ENCODE assay signal across 12 mouse cellular contexts in the genomic region with DNA sequence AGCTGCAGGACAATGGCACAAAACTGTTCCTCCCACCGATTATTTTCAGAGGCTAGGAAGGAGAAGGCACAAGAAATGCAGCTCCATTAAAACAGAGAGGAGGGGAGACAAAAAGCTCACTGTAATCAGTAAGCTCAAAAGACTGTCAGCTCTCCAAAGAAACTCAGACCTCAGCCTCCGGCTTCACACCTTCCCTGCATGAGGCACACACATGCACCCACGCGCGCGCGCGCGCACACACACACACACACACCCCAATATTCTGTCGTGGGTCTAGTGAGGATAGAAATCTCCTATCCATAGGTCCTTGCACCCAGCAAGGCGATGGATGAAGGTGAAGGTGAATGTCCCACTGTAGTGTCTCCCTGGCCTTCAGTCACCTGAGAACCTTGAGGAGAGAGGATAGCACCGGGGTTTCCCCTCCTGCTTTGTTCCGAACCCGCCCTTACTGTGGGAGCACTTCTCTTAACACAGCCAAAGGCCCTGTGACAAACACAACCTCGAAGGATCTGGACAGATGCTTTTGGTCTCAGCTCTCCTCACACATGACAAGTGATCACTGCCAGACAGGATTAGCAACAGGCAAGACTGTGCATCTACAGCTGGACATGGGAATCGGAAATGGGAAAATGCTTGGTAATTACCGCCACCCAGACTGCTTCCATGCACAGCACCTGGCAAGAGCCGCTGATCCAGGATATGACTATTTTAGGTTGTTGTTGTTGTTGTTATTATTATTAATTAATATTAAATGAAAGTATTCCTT.
"Had no signal": no experiment of that assay in that cellular context is flagged by ENCODE, and none has a peak within 500 bp of the region (broad histone marks: within the 10 kb centered on the region; RNA-seq: fewer than 3 reads in every experiment).

No protein-coding gene starts in this region.

- H3K27ac ChIP-seq: liver, embryonic 13.5 days; lung, embryonic 15.5 days; neural tube, embryonic 12.5 days; stomach, postnatal 0 days had no signal

- H3K36me3 ChIP-seq: liver, embryonic 13.5 days; lung, embryonic 15.5 days had no signal

- H3K9me3 ChIP-seq: liver, embryonic 13.5 days; lung, embryonic 15.5 days; neural tube, embryonic 12.5 days had no signal

- H3K4me3 ChIP-seq: liver, embryonic 13.5 days; lung, embryonic 15.5 days; neural tube, embryonic 12.5 days had no signal

- ATAC-seq: intestine, postnatal 0 days; liver, postnatal 0 days had no signal

- H3K27me3 ChIP-seq: liver, embryonic 13.5 days; lung, embryonic 15.5 days; neural tube, embryonic 12.5 days had no signal

- H3K4me1 ChIP-seq: liver, embryonic 13.5 days; lung, embryonic 15.5 days; neural tube, embryonic 12.5 days had no signal

- DNase-seq: kidney, adult 8-10 months; kidney, postnatal 25 days; liver; liver, embryonic 13.5 days; liver, postnatal 0 days; lung, postnatal 14 days; midbrain, embryonic 14.5 days; thymus, postnatal 4 days had no signal

- H3K9ac ChIP-seq: liver, embryonic 13.5 days; liver, postnatal 0 days; lung, embryonic 15.5 days; neural tube, embryonic 12.5 days had no signal

- H3K4me2 ChIP-seq: liver, embryonic 13.5 days; lung, embryonic 15.5 days; neural tube, embryonic 12.5 days had no signal
